Mouse (Mus musculus) liver, embryonic 15.5 days (tissue): ENCODE data around the gene C2cd4c. TPM values are rescaled to one million over a fixed set of nuclear protein-coding genes. Genes with fewer than 3 reads are reported as not detected.

ENCODE experiments used
- polyA plus RNA-seq: library from polyadenylated mRNA; unstranded; fragments of >200 nt; fragmentation: Nextera tagmentation; extraction: Ambion mirVana; gene quantifications from 2 replicates; pipeline ENCODE4 v1.2.1, GENCODE M21; 2015

The C2cd4c gene
- polyA plus RNA-seq, 1 experiment from 2014 or later, result not detected

Other genes starting within 250 kb of the C2cd4c start
- gene Vmn2r83, start 145.3 kb downstream of the C2cd4c start, polyA plus RNA-seq, result not detected in 2 replicates
- 21.5 and 26.9 TPM in 2 replicates for gene Plpp2, start 80.2 kb downstream of the C2cd4c start, polyA plus RNA-seq
- 9.9 and 13.3 TPM in 2 replicates for gene Mier2, start 58.8 kb downstream of the C2cd4c start, polyA plus RNA-seq
- gene Theg, start 26.7 kb downstream of the C2cd4c start, polyA plus RNA-seq, result not detected in 2 replicates
- 0.08 and 0.10 TPM in 2 replicates for gene Shc2, start 23.9 kb upstream of the C2cd4c start, polyA plus RNA-seq
- not detected in 2 replicates for gene Odf3l2, start 31.7 kb upstream of the C2cd4c start, polyA plus RNA-seq
- gene Madcam1, start 50.5 kb upstream of the C2cd4c start, polyA plus RNA-seq, result 0.26 TPM in 1 of 2 replicates, not detected in the other
- 21.4 and 23.1 TPM in 2 replicates for gene Tpgs1, start 55.3 kb upstream of the C2cd4c start, polyA plus RNA-seq
- gene Cdc34, start 68.2 kb upstream of the C2cd4c start, polyA plus RNA-seq, result 105 and 107 TPM in 2 replicates
- 0.15 and 0.37 TPM in 2 replicates for gene Gzmm, start 75.0 kb upstream of the C2cd4c start, polyA plus RNA-seq
- 980 and 1,043 TPM in 2 replicates for gene Bsg, start 90.5 kb upstream of the C2cd4c start, polyA plus RNA-seq
- gene Hcn2, start 102.6 kb upstream of the C2cd4c start, polyA plus RNA-seq, result 0.02 TPM in 1 of 2 replicates, not detected in the other
- 15.6 and 17.7 TPM in 2 replicates for gene Polrmt, start 132.6 kb upstream of the C2cd4c start, polyA plus RNA-seq
- 0.07 TPM in 1 of 2 replicates, not detected in the other for gene Fgf22, start 141.1 kb upstream of the C2cd4c start, polyA plus RNA-seq
- 39.6 and 42.0 TPM in 2 replicates for gene Rnf126, start 152.9 kb upstream of the C2cd4c start, polyA plus RNA-seq
- 0.71 and 1.0 TPM in 2 replicates for gene Fstl3, start 163.2 kb upstream of the C2cd4c start, polyA plus RNA-seq
- 7.0 and 7.1 TPM in 2 replicates for gene Prss57, start 176.9 kb upstream of the C2cd4c start, polyA plus RNA-seq
- gene Palm, start 179.5 kb upstream of the C2cd4c start, polyA plus RNA-seq, result 8.8 and 9.2 TPM in 2 replicates
- 0.50 TPM in 2 replicates for gene Misp, start 207.0 kb upstream of the C2cd4c start, polyA plus RNA-seq
- gene Ptbp1, start 240.4 kb upstream of the C2cd4c start, polyA plus RNA-seq, result 120 and 133 TPM in 2 replicates